Mouse (Mus musculus) cerebellum, adult 2 months (tissue): ENCODE results near the gene Elmo1. TPM values are rescaled to one million over a fixed set of nuclear protein-coding genes. Genes with fewer than 3 reads are reported as not detected.

Source experiments
- DNase-seq, 2 experiments: peaks; one replicate each; pipeline ENCODE4 v3.0.0; 2021
- H3K27ac ChIP-seq: fragments of 200-500 bp; 2 replicates; pipeline ENCODE4 v1.5.1; 2012; ENCODE audit warnings: low read length, control low read depth, inconsistent platforms; ENCODE audit not compliant: insufficient read depth
- H3K27me3 ChIP-seq: fragments of 200-500 bp; 2 replicates; pipeline ENCODE4 v1.6.1; 2012; ENCODE audit warnings: inconsistent platforms, mild to moderate bottlenecking, low read length, moderate library complexity; ENCODE audit not compliant: control insufficient read depth, insufficient read depth
- H3K4me1 ChIP-seq: fragments of 200-500 bp; 2 replicates; pipeline ENCODE4 v1.6.1; 2011; ENCODE audit warnings: low read length; ENCODE audit not compliant: control insufficient read depth, insufficient read depth
- H3K4me3 ChIP-seq: fragments of 200-500 bp; replicated peaks from 2 replicates; pipeline ENCODE3; 2011; ENCODE audit warnings: mild to moderate bottlenecking, low read depth, low read length, control low read depth; ENCODE audit not compliant: insufficient read depth
- CTCF ChIP-seq: fragments of 200-500 bp; IDR thresholded peaks from 2 replicates; pipeline ENCODE4 v1.5.1; 2011; ENCODE audit warnings: low read depth, mild to moderate bottlenecking, control low read depth, low read length, moderate library complexity, borderline replicate concordance; ENCODE audit not compliant: insufficient read depth
- POLR2A ChIP-seq: fragments of 200-500 bp; IDR thresholded peaks from 2 replicates; pipeline ENCODE4 v1.6.1; 2011; ENCODE audit warnings: low read length, control low read depth, borderline replicate concordance; ENCODE audit not compliant: insufficient read depth
- WGBS: fragments of 180-500 bp; shearing (Covaris S2); methylation state at CpG from one replicate; pipeline ENCODE4 v1.1.7; 2018; 5-methylcytosine and 5-hydroxymethylcytosine counted together
- polyA plus RNA-seq: library from polyadenylated mRNA; depleted of rRNA; stranded (reverse); fragments of >200 nt; gene quantifications from 2 replicates; pipeline ENCODE4 v1.2.3, GENCODE M21; 2012

The Elmo1 gene
- polyA plus RNA-seq, 1 experiment: 92.3 TPM

- 93% methylated on average over 3 of the region's 3 CpGs for WGBS
- no peak overlapping the region for H3K27ac ChIP-seq
- H3K4me1 ChIP-seq: no peaks in the 10 kb centered on the region
Observed at GRCm38 (mm10) chr13:20392824-20393598, 302.6 kb downstream of the Elmo1 start.

GRCm38 (mm10) chr13:20397744-20398143 lies 307.3 kb downstream of the Elmo1 start:
- Histone ChIP-seq H3K4me1 (no peaks in the 10 kb centered on the region), H3K4me3 (no peak overlapping the region), H3K27me3 (no peaks in the 10 kb centered on the region), H3K27ac (no peak overlapping the region)
- 72% methylated on average over 3 of the region's 3 CpGs for WGBS
- no peak for DNase-seq
- TF ChIP-seq CTCF: no peak
- TF ChIP-seq POLR2A: no peak

More at GRCm38 (mm10) chr13:20392824-20393598, 302.6 kb downstream of the Elmo1 start:
- no peaks in the 10 kb centered on the region for H3K27me3 ChIP-seq
- no peak for DNase-seq
- TF ChIP-seq CTCF (no peak), POLR2A (no peak)
- no peak overlapping the region for H3K4me3 ChIP-seq

GRCm38 (mm10) chr13:20398311-20398710 lies 307.9 kb downstream of the Elmo1 start:
- DNase-seq: no peak
- Histone ChIP-seq H3K27me3 (no peaks in the 10 kb centered on the region), H3K27ac (no peak overlapping the region), H3K4me1 (no peaks in the 10 kb centered on the region), H3K4me3 (no peak overlapping the region)
- TF ChIP-seq CTCF (no peak), POLR2A (no peak)
- 89% methylated on average over 4 of the region's 4 CpGs for WGBS

GRCm38 (mm10) chr13:20404530-20404929 lies 314.1 kb downstream of the Elmo1 start:
- 77% methylated on average over 3 of the region's 3 CpGs for WGBS
- H3K27me3 ChIP-seq: no peaks in the 10 kb centered on the region
- no peak for DNase-seq
- H3K4me3 ChIP-seq: no peak overlapping the region
- TF ChIP-seq POLR2A: no peak
- TF ChIP-seq CTCF: no peak
- peaks cover 3% of the 10 kb centered on the region; the same call in 1 of the 2 replicates for H3K4me1 ChIP-seq
- H3K27ac ChIP-seq: no peak overlapping the region

GRCm38 (mm10) chr13:20406470-20407213 lies 316.2 kb downstream of the Elmo1 start:
- Histone ChIP-seq H3K27ac (no peak overlapping the region), H3K4me1 (peaks cover 3% of the 10 kb centered on the region; the same call in 1 of the 2 replicates), H3K27me3 (no peaks in the 10 kb centered on the region), H3K4me3 (no peak overlapping the region)
- 95% methylated on average over 11 of the region's 11 CpGs for WGBS
- DNase-seq: no peak
- TF ChIP-seq POLR2A: no peak
- TF ChIP-seq CTCF: no peak

- 72% methylated on average over 9 of the region's 9 CpGs for WGBS
- H3K27ac ChIP-seq: no peak overlapping the region
- TF ChIP-seq CTCF (no peak), POLR2A (no peak)
Observed at GRCm38 (mm10) chr13:20410306-20411101, 320.1 kb downstream of the Elmo1 start.

More at GRCm38 (mm10) chr13:20410306-20411101, 320.1 kb downstream of the Elmo1 start:
- Histone ChIP-seq H3K4me3 (no peak overlapping the region), H3K4me1 (peaks cover 2% of the 10 kb centered on the region; the same call in 1 of the 2 replicates), H3K27me3 (no peaks in the 10 kb centered on the region)
- no peak for DNase-seq
